Mouse (Mus musculus) embryonic fibroblast, embryonic 13.5 days (primary cell): ENCODE results near the gene Dpp6.

Source experiments
- CTCF ChIP-seq: IDR thresholded peaks from 2 replicates; pipeline ENCODE4 v1.5.1; 2011; ENCODE audit warnings: mild to moderate bottlenecking, control low read depth, low read length, moderate library complexity, borderline replicate concordance; ENCODE audit not compliant: insufficient read depth
- POLR2A ChIP-seq: IDR thresholded peaks from 2 replicates; pipeline ENCODE4 v1.6.1; 2011; ENCODE audit warnings: low read depth, mild to moderate bottlenecking, control low read depth, low read length, moderate library complexity

GRCm38 (mm10) chr5:27028611-27029010, 211.6 kb downstream of the Dpp6 start:
- no peak for TF ChIP-seq POLR2A
- no peak for TF ChIP-seq CTCF
